In genomic region chr15:83568544-83568943, GRCm38 (mm10) we compare ENCODE assay signal across 23 mouse cellular contexts. TPM values are rescaled to one million over a fixed set of nuclear protein-coding genes. Genes with fewer than 3 reads are reported as not detected.
"Had no signal": no experiment of that assay in that cellular context is flagged by ENCODE, and none has a peak within 500 bp of the region (broad histone marks: within the 10 kb centered on the region; RNA-seq: fewer than 3 reads in every experiment).

No protein-coding gene starts in this region.

- DNase-seq: kidney, adult 11 months; kidney, adult 8-10 months; kidney, postnatal 14 days; kidney, postnatal 4 days; lung, adult 18-20 months; lung, postnatal 10 days; lung, postnatal 36 days; retina, postnatal 1 day; right cerebral cortex, postnatal 25 days; spleen, adult 18-20 months; thymus, postnatal 25 days had no signal

- H3K9ac ChIP-seq: intestine, embryonic 15.5 days; kidney, embryonic 15.5 days; limb, embryonic 13.5 days; liver, embryonic 14.5 days; lung, embryonic 15.5 days; midbrain, embryonic 12.5 days; midbrain, embryonic 15.5 days; neural tube, embryonic 12.5 days; neural tube, embryonic 15.5 days; stomach, embryonic 15.5 days had no signal

- H3K9me3 ChIP-seq: intestine, embryonic 15.5 days; kidney, embryonic 15.5 days; limb, embryonic 10.5 days; limb, embryonic 13.5 days; lung, embryonic 15.5 days; midbrain, embryonic 12.5 days; midbrain, embryonic 15.5 days; neural tube, embryonic 12.5 days; neural tube, embryonic 15.5 days; stomach, embryonic 15.5 days had no signal

- ATAC-seq: intestine, embryonic 15.5 days; midbrain, embryonic 15.5 days had no signal

- H3K4me3 ChIP-seq: intestine, embryonic 15.5 days; kidney, embryonic 15.5 days; limb, embryonic 10.5 days; limb, embryonic 13.5 days; lung, embryonic 15.5 days; midbrain, embryonic 12.5 days; midbrain, embryonic 15.5 days; neural tube, embryonic 12.5 days; neural tube, embryonic 15.5 days; stomach, embryonic 15.5 days had no signal

- H3K27me3 ChIP-seq: intestine, embryonic 15.5 days; kidney, embryonic 15.5 days; limb, embryonic 13.5 days; lung, embryonic 15.5 days; stomach, embryonic 15.5 days had no signal

- H3K36me3 ChIP-seq: intestine, embryonic 15.5 days; kidney, embryonic 15.5 days; limb, embryonic 13.5 days; lung, embryonic 15.5 days; midbrain, embryonic 12.5 days; midbrain, embryonic 15.5 days; neural tube, embryonic 12.5 days; neural tube, embryonic 15.5 days had no signal

- H3K27ac ChIP-seq: intestine, embryonic 15.5 days; kidney, embryonic 15.5 days; limb, embryonic 10.5 days; limb, embryonic 13.5 days; liver, embryonic 14.5 days; lung, embryonic 15.5 days; midbrain, embryonic 12.5 days; midbrain, embryonic 15.5 days; neural tube, embryonic 12.5 days; neural tube, embryonic 15.5 days; stomach, embryonic 15.5 days had no signal

RNA-seq across cellular contexts. Expression of gene Bik, which starts 41.9 kb away (rescaled TPM):
- total RNA-seq: left cerebral cortex, postnatal 25 days had no signal
